8 mouse cellular contexts compared by ENCODE assay signal in genomic region chr12:65259139-65260111, GRCm38 (mm10). TPM values are rescaled to one million over a fixed set of nuclear protein-coding genes. Genes with fewer than 3 reads are reported as not detected.
DNase-seq lines count a peak whose midpoint lies in the region; ATAC-seq and TF ChIP-seq lines count a peak whose summit lies in the region.

No protein-coding gene starts in this region.

- DNase-seq in layer of hippocampus, adult 2 months (ENCODE audit: low spot score in 2 of 2): peak in 1 of 2 experiments; percentile 16
- DNase-seq in layer of hippocampus, adult 9-10 months (ENCODE audit: low spot score): no peak
- DNase-seq in hindbrain, embryonic 11.5 days (ENCODE audit: low spot score): no peak
- DNase-seq in c-Kit-positive CD71-positive TER-119-positive erythroid progenitor cells, embryonic 14.5 days (ENCODE audit: low spot score): no peak
- no peak for DNase-seq in urinary bladder, adult 18-20 months (ENCODE audit: low spot score in 2 of 2)

- H3K4me2 ChIP-seq in hindbrain, embryonic 11.5 days (replicated peaks; ENCODE audit: low read depth, low read length): no peak overlapping the region
- H3K4me2 ChIP-seq in midbrain, embryonic 13.5 days (replicated peaks): peak overlapping the region; percentile 41

- TF ChIP-seq CTCF in layer of hippocampus, adult 2 months (conservative IDR thresholded peaks at IDR 0.05): no peak

- no peaks in the 10 kb centered on the region for H3K9me3 ChIP-seq in hindbrain, embryonic 11.5 days (ENCODE audit: control insufficient read depth, low read length)
- H3K9me3 ChIP-seq in midbrain, embryonic 13.5 days: no peaks in the 10 kb centered on the region

- H3K36me3 ChIP-seq in hindbrain, embryonic 11.5 days (ENCODE audit: control insufficient read depth, insufficient read depth, low read length): no peaks in the 10 kb centered on the region
- no peaks in the 10 kb centered on the region for H3K36me3 ChIP-seq in midbrain, embryonic 13.5 days

- no peaks in the 10 kb centered on the region for H3K27me3 ChIP-seq in hindbrain, embryonic 11.5 days (ENCODE audit: control insufficient read depth, insufficient read depth, low read length)
- H3K27me3 ChIP-seq in midbrain, embryonic 13.5 days: no peaks in the 10 kb centered on the region

- no peaks in the 10 kb centered on the region for H3K4me1 ChIP-seq in brown adipose tissue, adult 24 weeks (ENCODE audit: control insufficient read depth, insufficient read depth, insufficient read length, low read length)
- H3K4me1 ChIP-seq in hindbrain, embryonic 11.5 days (replicated peaks; ENCODE audit: control insufficient read depth, insufficient read depth, low read length): no peaks in the 10 kb centered on the region
- peaks cover 11% of the 10 kb centered on the region; the same call in 1 of the 2 replicates for H3K4me1 ChIP-seq in midbrain, embryonic 13.5 days (replicated peaks)

- no peak overlapping the region for H3K9ac ChIP-seq in hindbrain, embryonic 11.5 days (ENCODE audit: low read depth, low read length)
- no peak overlapping the region for H3K9ac ChIP-seq in midbrain, embryonic 13.5 days (replicated peaks)

- no peak overlapping the region; the same call in 1 of the 2 replicates for H3K4me3 ChIP-seq in layer of hippocampus, adult 2 months
- H3K4me3 ChIP-seq in brown adipose tissue, adult 24 weeks (ENCODE audit: insufficient read depth, low read depth, low read length): peak overlapping the region; percentile 27; the same call in 1 of the 2 replicates
- no peak overlapping the region for H3K4me3 ChIP-seq in hindbrain, embryonic 11.5 days (ENCODE audit: low read depth, low read length)
- H3K4me3 ChIP-seq in midbrain, embryonic 13.5 days (replicated peaks): peak overlapping the region; percentile 17; the same call in 1 of the 2 replicates

- 73% methylated on average over 13 of the region's 13 CpGs for WGBS in hindbrain, embryonic 11.5 days
- WGBS in midbrain, embryonic 13.5 days: 59% methylated on average over 13 of the region's 13 CpGs

- H3K27ac ChIP-seq in layer of hippocampus, adult 2 months: peak overlapping the region; percentile 54
- H3K27ac ChIP-seq in brown adipose tissue, adult 24 weeks (replicated peaks; ENCODE audit: low read depth, low read length): no peak overlapping the region
- H3K27ac ChIP-seq in hindbrain, embryonic 11.5 days (ENCODE audit: low read depth, low read length): no peak overlapping the region
- no peak overlapping the region; the same call in 1 of the 2 replicates for H3K27ac ChIP-seq in midbrain, embryonic 13.5 days

- 0 out of 2 replicates have a peak, but pooled peaks have one; percentile 54 for ATAC-seq in hindbrain, embryonic 11.5 days (ENCODE audit: low FRiP score)
- peak; percentile 71 for ATAC-seq in midbrain, embryonic 13.5 days
- ATAC-seq in erythroid progenitor cell, adult 5-6 weeks (replicated peaks; ENCODE audit: low FRiP score, poor library complexity, severe bottlenecking): no peak

RNA-seq across cellular contexts. Expression of gene Wdr20rt, which starts 34.1 kb away (rescaled TPM):
- total RNA-seq in layer of hippocampus, adult 2 months (2021): under 1 TPM in 1 of 2 experiments, not detected in 1; 0.22 TPM
- not detected in 2 replicates for polyA plus RNA-seq in brown adipose tissue, adult 24 weeks (2012; ENCODE audit: insufficient read depth, insufficient read length, missing spikeins)
- polyA plus RNA-seq in hindbrain, embryonic 11.5 days (2014; fragmentation: Nextera tagmentation; extraction: Ambion mirVana): not detected in 2 replicates
- polyA plus RNA-seq in midbrain, embryonic 13.5 days (2015; fragmentation: Nextera tagmentation; extraction: Ambion mirVana): not detected in 2 replicates
- not detected in 2 replicates for total RNA-seq in erythroid progenitor cell, adult 5-6 weeks (2015; ENCODE audit: low replicate concordance)
- total RNA-seq in erythroid progenitor cell, adult 5-6 weeks (2017; ENCODE audit: low replicate concordance): not detected in 2 replicates

Comparison
In these comparisons a context has a peak if more than half of its experiments do, and no peak if none do; other contexts are left out.
1. H3K4me3 ChIP-seq: peak in brown adipose tissue, adult 24 weeks (single experiment) and midbrain, embryonic 13.5 days (single experiment); none in layer of hippocampus, adult 2 months (single experiment) and hindbrain, embryonic 11.5 days (single experiment).